Mouse (Mus musculus) forebrain, embryonic 14.5 days (tissue): Measurements from ENCODE around the gene Cdyl. TPM values are rescaled to one million over a fixed set of nuclear protein-coding genes. Genes with fewer than 3 reads are reported as not detected.

Source experiments
- ATAC-seq: fragments of 200-750 bp; cut with Nextera tagmentation; 2 replicates; pipeline ENCODE4 v1.8.0; 2017; ENCODE audit warnings: mild to moderate bottlenecking, moderate library complexity
- DNase-seq: peaks from one replicate; pipeline ENCODE4 v3.0.0-alpha.2; 2015; ENCODE audit warnings: low spot score
- H3K27ac ChIP-seq: fragments of 300-500 bp; sonication (generic); 2 replicates; pipeline ENCODE4 v1.5.1; 2014; ENCODE audit warnings: low read depth, mild to moderate bottlenecking, control low read depth, low read length, moderate library complexity
- H3K27me3 ChIP-seq: fragments of 300-500 bp; sonication (generic); replicated peaks from 2 replicates; pipeline ENCODE4 v1.6.1; 2014; ENCODE audit warnings: low read length, control low read depth, mixed read lengths; ENCODE audit not compliant: control insufficient read depth, insufficient read depth
- H3K36me3 ChIP-seq: fragments of 300-500 bp; sonication (generic); 2 replicates; pipeline ENCODE4 v1.6.1; 2014; ENCODE audit warnings: low read length, control low read depth; ENCODE audit not compliant: control insufficient read depth, insufficient read depth
- H3K4me1 ChIP-seq: fragments of 300-500 bp; sonication (generic); 2 replicates; pipeline ENCODE4 v1.6.1; 2014; ENCODE audit warnings: antibody characterized with exemption, low read length, control low read depth; ENCODE audit not compliant: control insufficient read depth, insufficient read depth
- H3K4me2 ChIP-seq: fragments of 300-500 bp; sonication (generic); 2 replicates; pipeline ENCODE4 v1.6.1; 2014; ENCODE audit warnings: mild to moderate bottlenecking, control low read depth, low read length
- H3K4me3 ChIP-seq: fragments of 300-500 bp; sonication (generic); 2 replicates; pipeline ENCODE4 v1.5.1; 2014; ENCODE audit warnings: low read depth, low read length, control low read depth
- H3K9ac ChIP-seq: fragments of 300-500 bp; sonication (generic); 2 replicates; pipeline ENCODE4 v1.6.1; 2014; ENCODE audit warnings: mild to moderate bottlenecking, low read length, control low read depth, moderate library complexity
- H3K9me3 ChIP-seq: fragments of 300-500 bp; sonication (generic); replicated peaks from 2 replicates; pipeline ENCODE4 v1.6.1; 2016; ENCODE audit warnings: low read length, control low read depth, mixed read lengths; ENCODE audit not compliant: control insufficient read depth
- WGBS: fragments of 180-500 bp; shearing (Covaris S2); extraction: QIAGEN DNeasy Blood & Tissue Kit; methylation state at CpG from one replicate; pipeline ENCODE4 v1.1.7; 2014; 5-methylcytosine and 5-hydroxymethylcytosine counted together
- polyA plus RNA-seq: library from polyadenylated mRNA; unstranded; fragments of >200 nt; fragmentation: Nextera tagmentation; extraction: Ambion mirVana; gene quantifications from 2 replicates; pipeline ENCODE4 v1.2.1, GENCODE M21; 2014

The Cdyl gene
- polyA plus RNA-seq, 1 experiment from 2014 or later = 4.5 TPM

DNA sequence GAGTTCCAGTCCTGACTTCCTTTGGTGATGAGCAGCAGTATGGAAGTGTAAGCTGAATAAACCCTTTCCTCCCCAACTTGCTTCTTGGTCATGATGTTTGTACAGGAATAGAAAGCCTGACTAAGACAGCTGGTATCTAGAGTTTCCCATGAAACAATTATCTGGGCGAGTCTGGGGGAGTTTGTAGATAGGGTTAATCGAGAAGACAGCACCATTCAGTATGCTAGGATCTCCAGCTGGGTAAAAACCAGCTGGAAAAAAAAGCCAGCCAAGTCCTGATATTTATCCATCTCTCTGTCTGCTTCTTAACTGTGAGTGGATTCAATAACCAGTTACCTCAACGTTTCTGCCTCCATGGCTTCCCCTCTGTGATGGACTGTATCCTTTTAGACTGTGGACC, 104.9 kb downstream of the Cdyl start:
- peaks cover 5% of the 10 kb centered on the region; the same call in 1 of the 2 replicates for H3K4me1 ChIP-seq
- ATAC-seq (no peak), DNase-seq (no peak)
- H3K9ac ChIP-seq = no peak overlapping the region
- H3K27ac ChIP-seq = no peak overlapping the region
- WGBS = 52% methylated on average over 3 of the region's 3 CpGs
- no peak overlapping the region for H3K4me2 ChIP-seq
- no peaks in the 10 kb centered on the region for H3K36me3 ChIP-seq
- no peaks in the 10 kb centered on the region for H3K27me3 ChIP-seq
- H3K9me3 ChIP-seq = no peaks in the 10 kb centered on the region
- H3K4me3 ChIP-seq = no peak overlapping the region

DNA sequence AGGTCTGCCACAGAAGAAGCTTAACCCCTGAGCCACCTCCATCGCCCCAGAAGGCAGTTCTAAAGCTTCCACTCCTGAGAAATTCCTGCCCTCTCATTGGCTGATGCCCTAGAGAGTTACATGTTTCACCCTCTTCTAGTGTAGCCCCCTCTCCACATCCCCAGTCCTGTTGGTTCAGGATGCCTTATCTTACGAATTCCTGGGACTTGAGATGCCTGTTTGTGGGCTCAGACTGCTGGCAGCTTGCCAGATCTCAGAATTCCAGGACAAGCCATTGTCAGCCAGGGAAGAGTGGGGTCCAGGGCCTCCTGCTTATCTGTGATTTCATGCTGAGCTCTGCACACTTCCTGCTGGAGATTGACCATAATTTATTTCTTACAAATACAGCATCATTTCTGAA, 106.2 kb downstream of the Cdyl start:
- Histone ChIP-seq H3K27me3 (no peaks in the 10 kb centered on the region), H3K9me3 (no peaks in the 10 kb centered on the region), H3K4me3 (no peak overlapping the region), H3K27ac (no peak overlapping the region; the same call in 1 of the 2 replicates), H3K4me1 (peaks cover 5% of the 10 kb centered on the region; the same call in 1 of the 2 replicates), H3K9ac (no peak overlapping the region), H3K36me3 (no peaks in the 10 kb centered on the region), H3K4me2 (no peak overlapping the region)
- DNase-seq (peak; percentile 18), ATAC-seq (no peak)
- WGBS = 28% methylated on average over 2 of the region's 2 CpGs

- Histone ChIP-seq H3K27me3 (no peaks in the 10 kb centered on the region), H3K9me3 (no peaks in the 10 kb centered on the region), H3K4me1 (peaks cover 5% of the 10 kb centered on the region; the same call in 1 of the 2 replicates), H3K4me2 (no peak overlapping the region), H3K27ac (no peak overlapping the region), H3K9ac (no peak overlapping the region), H3K36me3 (no peaks in the 10 kb centered on the region), H3K4me3 (no peak overlapping the region)
- ATAC-seq = no peak
- no peak for DNase-seq
- 29% methylated on average over 2 of the region's 2 CpGs for WGBS
Measured at GRCm38 (mm10) chr13:35769673-35770072, 110.0 kb downstream of the Cdyl start.

DNA sequence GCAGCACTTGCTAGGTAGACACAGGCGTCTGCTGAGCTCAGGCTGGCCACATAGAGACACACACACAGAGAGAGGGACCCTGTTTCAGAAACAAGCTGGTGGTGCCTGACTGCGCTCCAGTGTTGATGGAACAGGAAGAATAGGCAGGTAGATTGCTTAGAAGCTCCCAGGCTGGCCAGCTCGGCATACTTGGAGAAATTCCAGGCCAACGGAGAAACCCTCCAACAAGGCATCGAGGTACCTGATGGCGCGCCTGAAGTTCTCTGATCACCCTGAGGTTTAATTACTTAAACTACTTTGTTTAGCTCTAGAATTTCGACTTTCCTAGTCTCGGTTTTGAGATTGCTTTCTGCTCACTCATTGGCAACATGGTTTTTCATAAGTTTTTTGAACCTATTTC, 110.8 kb downstream of the Cdyl start:
- WGBS = 87% methylated on average over 9 of the region's 9 CpGs
- H3K4me2 ChIP-seq = no peak overlapping the region
- no peak for ATAC-seq
- H3K4me1 ChIP-seq = peaks cover 5% of the 10 kb centered on the region; the same call in 1 of the 2 replicates
- no peaks in the 10 kb centered on the region for H3K36me3 ChIP-seq
- no peak overlapping the region for H3K27ac ChIP-seq
- DNase-seq = no peak
- no peak overlapping the region for H3K4me3 ChIP-seq
- no peaks in the 10 kb centered on the region for H3K9me3 ChIP-seq
- no peaks in the 10 kb centered on the region for H3K27me3 ChIP-seq
- H3K9ac ChIP-seq = no peak overlapping the region

DNA sequence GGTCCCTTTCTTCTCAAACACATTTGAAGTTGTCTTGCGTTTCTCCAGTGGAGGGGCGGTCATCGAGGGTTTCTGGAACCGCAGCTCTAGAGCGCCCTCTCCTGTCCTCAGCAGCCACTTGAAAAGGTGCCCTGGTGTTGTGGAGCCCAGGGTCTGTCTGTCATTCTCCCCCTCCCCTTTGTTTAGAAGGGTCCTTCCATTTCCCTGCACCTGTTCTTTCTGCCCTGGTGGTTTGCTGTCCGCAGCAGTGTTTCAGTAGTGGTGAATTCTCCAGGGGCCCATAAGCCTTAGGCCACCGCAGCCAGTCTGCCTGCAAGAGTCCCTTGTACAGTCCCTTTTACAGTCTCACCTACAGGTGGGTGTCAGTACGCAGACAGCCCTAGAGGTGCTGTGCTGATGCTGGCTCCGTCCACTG, 112.3 kb downstream of the Cdyl start:
- WGBS = 69% methylated on average over 9 of the region's 9 CpGs
- H3K4me3 ChIP-seq = no peak overlapping the region
- no peaks in the 10 kb centered on the region for H3K27me3 ChIP-seq
- H3K27ac ChIP-seq = no peak overlapping the region
- H3K9ac ChIP-seq = no peak overlapping the region
- DNase-seq (peak; percentile 14), ATAC-seq (no peak)
- no peaks in the 10 kb centered on the region for H3K36me3 ChIP-seq
- H3K4me1 ChIP-seq = no peaks in the 10 kb centered on the region
- H3K4me2 ChIP-seq = no peak overlapping the region
- no peaks in the 10 kb centered on the region for H3K9me3 ChIP-seq

DNA sequence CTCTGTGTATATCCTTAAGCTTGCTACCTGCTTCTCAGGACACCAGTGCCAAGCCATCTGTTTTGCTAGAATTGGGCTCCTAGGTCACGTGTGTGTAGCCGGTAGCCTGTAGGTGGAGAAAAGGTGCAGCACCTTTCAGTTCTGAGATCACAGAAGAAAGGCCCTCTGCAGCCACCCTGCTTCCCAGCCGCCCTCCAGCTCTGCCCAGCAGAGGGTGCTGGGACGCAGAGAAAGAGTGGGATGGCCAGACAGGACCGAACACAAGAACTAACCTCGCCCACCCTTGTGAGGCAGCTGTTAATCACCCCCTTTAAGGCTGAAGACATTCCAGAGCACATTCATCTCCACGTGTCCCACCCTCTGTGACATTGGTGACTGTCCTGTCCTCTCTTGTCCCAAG, 114.1 kb downstream of the Cdyl start:
- Histone ChIP-seq H3K4me3 (no peak overlapping the region), H3K4me1 (no peaks in the 10 kb centered on the region), H3K9me3 (no peaks in the 10 kb centered on the region), H3K9ac (no peak overlapping the region), H3K4me2 (no peak overlapping the region), H3K27ac (no peak overlapping the region), H3K36me3 (no peaks in the 10 kb centered on the region), H3K27me3 (no peaks in the 10 kb centered on the region)
- 59% methylated on average over 7 of the region's 7 CpGs for WGBS
- no peak for ATAC-seq
- no peak for DNase-seq

DNA sequence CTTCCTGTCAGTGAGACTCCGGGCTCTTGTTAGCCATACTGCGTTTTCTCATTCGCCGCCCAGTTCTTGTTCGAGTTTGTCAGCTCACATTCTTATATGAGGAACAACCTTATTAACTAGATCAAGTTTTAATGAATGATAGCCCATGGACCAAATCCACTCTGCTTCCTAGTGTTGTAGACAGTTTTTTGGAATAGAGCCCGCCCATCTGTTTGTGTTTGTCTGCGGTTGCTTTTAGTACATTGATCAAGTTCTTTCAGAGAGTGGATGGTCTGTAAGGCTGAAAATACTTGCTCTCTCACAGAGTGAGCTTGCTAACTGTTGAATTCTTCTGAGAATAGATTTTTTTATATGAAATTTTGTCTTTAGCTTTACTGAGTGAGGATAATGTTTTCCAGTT, 116.5 kb downstream of the Cdyl start:
- H3K4me3 ChIP-seq = no peak overlapping the region
- 70% methylated on average over 7 of the region's 7 CpGs for WGBS
- peak; percentile 79 for DNase-seq
- no peaks in the 10 kb centered on the region for H3K36me3 ChIP-seq
- no peak overlapping the region for H3K4me2 ChIP-seq
- no peaks in the 10 kb centered on the region for H3K4me1 ChIP-seq
- H3K27ac ChIP-seq = no peak overlapping the region
- no peak overlapping the region for H3K9ac ChIP-seq
- no peaks in the 10 kb centered on the region for H3K27me3 ChIP-seq
- ATAC-seq = peak; percentile 60; the same call in 1 of the 2 replicates
- H3K9me3 ChIP-seq = no peaks in the 10 kb centered on the region

- Histone ChIP-seq H3K9me3 (no peaks in the 10 kb centered on the region), H3K4me2 (no peak overlapping the region), H3K4me1 (peaks cover 3% of the 10 kb centered on the region; the same call in 1 of the 2 replicates), H3K27me3 (no peaks in the 10 kb centered on the region), H3K9ac (no peak overlapping the region), H3K27ac (no peak overlapping the region), H3K36me3 (no peaks in the 10 kb centered on the region), H3K4me3 (no peak overlapping the region)
- ATAC-seq (no peak), DNase-seq (no peak)
- WGBS = 66% methylated on average over 3 of the region's 3 CpGs
Measured at GRCm38 (mm10) chr13:35780714-35781113, 121.1 kb downstream of the Cdyl start.

- WGBS = 75% methylated on average over 3 of the region's 3 CpGs
- H3K4me2 ChIP-seq = no peak overlapping the region
- ATAC-seq (no peak), DNase-seq (no peak)
- no peak overlapping the region for H3K4me3 ChIP-seq
- no peaks in the 10 kb centered on the region for H3K9me3 ChIP-seq
- H3K27ac ChIP-seq = no peak overlapping the region
- no peaks in the 10 kb centered on the region for H3K27me3 ChIP-seq
- peaks cover 4% of the 10 kb centered on the region; the same call in 1 of the 2 replicates for H3K4me1 ChIP-seq
- no peak overlapping the region for H3K9ac ChIP-seq
- H3K36me3 ChIP-seq = no peaks in the 10 kb centered on the region
Measured at GRCm38 (mm10) chr13:35781755-35782154, 122.1 kb downstream of the Cdyl start.
